Mouse (Mus musculus) heart, embryonic 14.5 days (tissue): ENCODE measurements at regions not wholly inside any gene's neighbourhood (a gene's known extent, or its start where the extent isn't known, plus 50 kb on each side); places are given as distances from the start of the nearest gene placed in this dataset.
A peak's percentile ranks its signal among the peaks of the same experiment; 100 is the strongest.

Experiments used
- ATAC-seq: fragments of 200-750 bp; cut with Nextera tagmentation; 2 replicates; pipeline ENCODE4 v1.8.0; 2017; ENCODE audit warnings: low read depth, moderate TSS enrichment; ENCODE audit not compliant: insufficient number of reproducible peaks, insufficient read depth, low FRiP score
- H3K27ac ChIP-seq, 2 experiments: fragments of 200-500 bp in 1 of 2; fragments of 300-500 bp in 1 of 2; sonication (generic) in 1 of 2; replicated peaks in 1 of 2; 2 replicates each; pipeline ENCODE4 v1.5.1; 2012 to 2014; ENCODE audit warnings: low read depth in 2 of 2, low read length in 2 of 2, control low read depth in 1 of 2, mild to moderate bottlenecking in 1 of 2, mixed read lengths in 1 of 2; ENCODE audit not compliant: control insufficient read depth in 1 of 2, insufficient read depth in 1 of 2
- H3K27me3 ChIP-seq: fragments of 300-500 bp; sonication (generic); 2 replicates; pipeline ENCODE4 v1.6.1; 2014; ENCODE audit warnings: mild to moderate bottlenecking, low read length, control low read depth; ENCODE audit not compliant: control insufficient read depth, insufficient read depth
- H3K36me3 ChIP-seq: fragments of 300-500 bp; sonication (generic); 2 replicates; pipeline ENCODE4 v1.6.1; 2014; ENCODE audit warnings: mild to moderate bottlenecking, control low read depth, low read length, mixed read lengths; ENCODE audit not compliant: control insufficient read depth, insufficient read depth
- H3K4me1 ChIP-seq, 2 experiments: fragments of 200-500 bp in 1 of 2; fragments of 300-500 bp in 1 of 2; sonication (generic) in 1 of 2; 2 replicates each; pipeline ENCODE4 v1.6.1; 2012 to 2014; ENCODE audit warnings: low read length in 2 of 2, control low read depth in 1 of 2, mixed read lengths in 1 of 2; ENCODE audit not compliant: control insufficient read depth in 2 of 2, insufficient read depth in 2 of 2
- H3K4me2 ChIP-seq: fragments of 300-500 bp; sonication (generic); 2 replicates; pipeline ENCODE4 v1.6.1; 2014; ENCODE audit warnings: mild to moderate bottlenecking, low read length
- H3K4me3 ChIP-seq, 2 experiments: fragments of 200-500 bp in 1 of 2; fragments of 300-500 bp in 1 of 2; sonication (generic) in 1 of 2; 2 replicates each; pipeline ENCODE4 v1.5.1; 2012 to 2014; ENCODE audit warnings: low read length in 2 of 2, mild to moderate bottlenecking in 2 of 2, control low read depth in 1 of 2, low read depth in 1 of 2, moderate library complexity in 1 of 2; ENCODE audit not compliant: control insufficient read depth in 1 of 2, insufficient read depth in 1 of 2
- H3K9ac ChIP-seq: fragments of 300-500 bp; sonication (generic); 2 replicates; pipeline ENCODE4 v1.6.1; 2014; ENCODE audit warnings: mild to moderate bottlenecking, low read length
- H3K9me3 ChIP-seq: fragments of 300-500 bp; sonication (generic); 2 replicates; pipeline ENCODE4 v1.6.1; 2016; ENCODE audit warnings: low read length, control low read depth; ENCODE audit not compliant: control insufficient read depth
- WGBS: fragments of 180-500 bp; shearing (Covaris S2); extraction: QIAGEN DNeasy Blood & Tissue Kit; methylation state at CpG from one replicate; pipeline ENCODE4 v1.1.7; 2014; 5-methylcytosine and 5-hydroxymethylcytosine counted together

DNA sequence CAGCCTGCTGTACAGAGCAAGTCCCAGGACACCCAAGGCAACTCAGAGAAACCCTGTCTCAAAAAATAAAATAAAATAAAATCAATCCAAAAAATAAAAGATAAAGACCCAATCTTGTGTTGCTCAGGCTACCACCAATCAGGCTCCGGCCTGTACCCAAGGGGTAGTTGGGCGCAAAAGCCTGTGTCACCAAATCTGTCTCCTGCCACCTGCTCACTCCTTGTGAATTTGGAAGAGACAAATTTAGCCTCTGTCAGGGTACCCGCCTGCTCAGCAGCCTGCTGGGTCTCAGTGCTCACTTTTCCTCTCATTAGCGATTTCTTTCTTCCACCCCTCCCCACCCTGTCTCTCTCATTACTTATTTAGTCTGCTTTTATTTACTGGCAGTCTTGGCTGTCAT, 54.6 kb downstream of the Sox4 start:
- Histone ChIP-seq H3K9me3 (peaks cover 6% of the 10 kb centered on the region; the same call in 1 of the 2 replicates), H3K9ac (no peak overlapping the region), H3K4me2 (no peak overlapping the region), H3K27me3 (no peaks in the 10 kb centered on the region), H3K36me3 (no peaks in the 10 kb centered on the region), H3K4me3 (no peak overlapping the region), H3K4me1 (no peaks in the 10 kb centered on the region), H3K27ac (no peak overlapping the region)
- WGBS, result 79% methylated on average over 4 of the region's 4 CpGs
- no peak for ATAC-seq

DNA sequence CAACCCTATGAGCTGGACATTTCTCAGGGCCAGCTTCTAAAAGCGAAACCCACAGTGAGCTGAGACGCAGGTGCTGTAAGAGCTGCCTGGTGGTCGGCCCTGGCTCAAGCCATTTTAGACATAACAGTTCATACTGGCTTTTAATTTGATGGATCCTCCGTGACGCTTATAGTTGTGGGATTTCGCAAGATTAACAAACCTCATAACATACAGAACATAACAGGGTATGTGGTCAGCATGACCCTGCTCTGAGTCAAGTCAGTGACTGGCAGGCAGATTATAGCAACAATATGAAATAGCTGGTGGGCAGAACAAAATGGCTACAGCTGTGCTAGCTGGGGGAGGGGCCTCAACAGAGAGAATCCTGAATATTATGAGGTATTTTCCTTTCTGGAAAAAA, 60.6 kb downstream of the Sox4 start:
- Histone ChIP-seq H3K36me3 (no peaks in the 10 kb centered on the region), H3K4me1 (no peaks in the 10 kb centered on the region), H3K9me3 (peaks cover 6% of the 10 kb centered on the region; the same call in 1 of the 2 replicates), H3K27ac (no peak overlapping the region), H3K27me3 (0 out of 2 replicates have a peak, but pooled peaks cover 6% of the 10 kb centered on the region), H3K4me2 (no peak overlapping the region), H3K4me3 (no peak overlapping the region), H3K9ac (no peak overlapping the region)
- 90% methylated on average over 6 of the region's 6 CpGs for WGBS
- ATAC-seq, result no peak

DNA sequence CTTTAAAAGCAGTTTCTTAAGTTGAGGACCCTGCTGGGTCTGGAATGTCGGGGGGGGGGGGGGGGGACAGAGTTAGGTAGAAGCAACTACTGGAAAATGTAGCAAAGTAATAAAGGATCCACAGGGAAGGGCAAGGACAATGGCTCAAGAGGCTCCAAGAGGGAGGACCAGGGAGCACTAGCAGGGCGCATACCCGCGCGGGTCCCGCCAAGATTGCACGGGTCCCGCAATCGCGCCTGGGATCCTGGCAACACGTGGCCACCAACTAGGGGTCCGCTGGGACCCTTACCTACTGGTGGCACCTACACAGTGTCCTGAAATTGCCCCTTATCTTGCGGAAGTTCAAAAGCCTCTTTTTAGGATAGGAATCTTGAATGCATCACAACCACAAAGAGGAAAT, 66.4 kb downstream of the Sox4 start:
- H3K4me3 ChIP-seq, result peak overlapping the region in 1 of 2 experiments; percentile 10; a peak in 1 of 4 replicates
- peaks cover 8 to 10% of the 10 kb centered on the region in 2 experiments; a peak in 3 of 4 replicates for H3K4me1 ChIP-seq
- peak overlapping the region; percentile 45 for H3K4me2 ChIP-seq
- ATAC-seq, result no peak
- H3K36me3 ChIP-seq, result no peaks in the 10 kb centered on the region
- peaks cover 28% of the 10 kb centered on the region for H3K27me3 ChIP-seq
- no peak overlapping the region for H3K9ac ChIP-seq
- 12% methylated on average over 13 of the region's 13 CpGs for WGBS
- H3K9me3 ChIP-seq, result no peaks in the 10 kb centered on the region
- H3K27ac ChIP-seq, result no peak overlapping the region

DNA sequence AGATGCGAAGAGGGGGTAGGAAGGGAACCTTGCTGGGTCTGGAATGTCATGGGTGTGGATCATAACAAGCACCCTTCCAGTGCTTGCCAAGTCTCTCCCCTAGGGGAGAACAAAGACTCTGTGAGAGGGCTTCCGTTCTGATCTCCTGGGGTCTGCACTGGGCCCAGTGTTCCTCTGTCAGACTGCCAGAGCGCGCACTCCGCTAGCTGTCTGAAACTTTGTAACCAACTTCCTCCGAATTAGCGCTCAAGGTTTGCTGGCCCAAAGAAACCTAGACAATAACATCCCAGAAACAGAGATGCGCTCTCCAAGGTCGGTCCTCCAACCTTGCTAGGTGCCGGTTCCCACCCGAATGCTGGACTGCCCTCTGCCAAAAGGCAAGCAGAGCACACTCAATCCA, 66.8 kb downstream of the Sox4 start:
- WGBS, result 8% methylated on average over 11 of the region's 11 CpGs
- peaks cover 8 to 13% of the 10 kb centered on the region in 2 experiments; a peak in 3 of 4 replicates for H3K4me1 ChIP-seq
- peak overlapping the region in 1 of 2 experiments; percentile 10; a peak in 1 of 4 replicates for H3K4me3 ChIP-seq
- no peak for ATAC-seq
- H3K9ac ChIP-seq, result no peak overlapping the region
- no peak overlapping the region for H3K27ac ChIP-seq
- H3K4me2 ChIP-seq, result peak overlapping the region; percentile 45
- H3K9me3 ChIP-seq, result no peaks in the 10 kb centered on the region
- H3K27me3 ChIP-seq, result peaks cover 28% of the 10 kb centered on the region
- H3K36me3 ChIP-seq, result no peaks in the 10 kb centered on the region

DNA sequence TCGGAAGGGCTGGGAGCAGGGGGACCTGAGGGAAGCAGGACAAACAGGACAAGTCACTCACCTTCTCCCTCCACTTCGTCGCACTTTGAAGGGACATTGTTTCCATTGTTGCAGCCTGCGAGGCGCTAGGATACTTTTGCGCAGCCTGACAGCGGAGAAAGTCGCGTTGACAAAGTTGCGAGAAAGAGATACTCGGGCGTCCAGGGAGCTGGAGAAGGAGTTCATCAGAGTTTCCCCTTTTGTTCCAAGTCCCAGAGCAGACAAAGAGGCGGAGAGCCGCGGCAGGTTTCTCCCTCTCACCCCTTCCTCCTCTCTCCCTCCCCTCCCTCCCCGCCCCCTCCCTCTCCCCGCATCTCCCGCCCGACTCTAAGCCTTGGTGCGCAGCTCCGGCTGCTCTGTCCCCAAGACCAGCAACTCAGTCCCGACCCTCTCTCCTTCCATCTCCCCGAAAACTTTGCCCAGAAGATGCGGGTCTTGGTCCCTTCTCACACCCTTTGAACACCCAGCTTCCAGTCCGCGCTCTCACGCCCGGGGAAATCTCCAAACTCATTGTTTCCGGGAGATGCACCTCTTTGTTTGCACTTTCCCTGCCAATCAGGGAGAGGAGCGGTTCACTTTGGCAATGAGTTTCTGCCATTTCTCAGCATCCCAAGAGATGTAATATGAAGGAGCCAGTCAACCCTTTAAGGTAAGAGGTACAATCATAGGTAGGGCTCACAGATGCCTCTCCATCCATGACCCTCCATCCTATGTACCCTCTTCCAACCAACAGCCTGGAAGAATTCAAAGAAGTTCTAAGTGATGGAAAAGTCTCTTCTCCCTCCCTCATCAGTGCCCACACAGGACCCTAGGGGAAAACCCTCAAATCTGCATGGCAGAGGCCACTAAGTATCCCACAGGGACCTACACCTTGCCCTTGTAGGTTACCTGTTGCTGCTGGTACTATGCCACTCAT, 68.2 kb downstream of the Sox4 start:
- Histone ChIP-seq H3K36me3 (no peaks in the 10 kb centered on the region), H3K9me3 (no peaks in the 10 kb centered on the region), H3K27ac (no peak overlapping the region), H3K27me3 (peaks cover 28% of the 10 kb centered on the region), H3K4me1 (peaks cover 8 to 13% of the 10 kb centered on the region in 2 experiments; a peak in 3 of 4 replicates), H3K9ac (peak overlapping the region; percentile 76), H3K4me2 (peak overlapping the region; percentile 78), H3K4me3 (peak overlapping the region; percentile 54 to 58)
- no peak for ATAC-seq
- WGBS, result 2% methylated on average over 29 of the region's 30 CpGs

DNA sequence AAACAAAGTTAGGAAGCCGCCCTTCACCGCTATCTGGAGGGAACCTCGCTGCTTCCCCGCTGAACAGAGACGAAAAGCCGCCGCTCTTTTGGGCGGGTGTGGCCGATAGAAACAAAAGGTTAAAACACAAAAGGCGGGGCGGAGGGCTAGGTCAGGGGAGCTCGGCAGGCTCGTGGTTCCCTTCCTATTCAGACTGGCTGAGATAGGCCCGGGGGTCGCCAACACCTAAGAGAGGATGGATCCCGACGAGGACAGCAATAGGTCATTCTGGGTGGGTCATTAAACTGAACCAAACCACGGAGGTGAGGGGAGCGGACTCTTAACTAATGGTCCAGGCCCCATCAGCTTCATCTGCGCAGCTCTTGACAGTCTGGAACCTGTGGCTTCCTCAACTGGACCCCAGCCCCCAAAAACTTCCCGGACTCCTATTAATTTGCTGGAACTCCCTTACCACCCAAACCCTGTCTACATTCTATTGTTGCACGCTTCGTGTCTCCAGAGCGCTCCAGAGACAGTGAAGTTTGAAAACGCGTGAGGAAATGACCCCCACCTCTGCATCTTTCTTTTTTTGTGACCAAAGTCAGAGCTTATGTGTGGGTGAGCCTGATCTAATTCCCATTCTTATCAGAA, 69.2 kb downstream of the Sox4 start:
- Histone ChIP-seq H3K4me2 (peak overlapping the region; percentile 78), H3K9ac (peak overlapping the region; percentile 76), H3K9me3 (no peaks in the 10 kb centered on the region), H3K27ac (no peak overlapping the region), H3K4me3 (peak overlapping the region; percentile 54 to 58), H3K36me3 (no peaks in the 10 kb centered on the region), H3K27me3 (peaks cover 28% of the 10 kb centered on the region), H3K4me1 (peaks cover 8 to 13% of the 10 kb centered on the region in 2 experiments; a peak in 3 of 4 replicates)
- WGBS, result 2% methylated on average over 26 of the region's 26 CpGs
- no peak for ATAC-seq

DNA sequence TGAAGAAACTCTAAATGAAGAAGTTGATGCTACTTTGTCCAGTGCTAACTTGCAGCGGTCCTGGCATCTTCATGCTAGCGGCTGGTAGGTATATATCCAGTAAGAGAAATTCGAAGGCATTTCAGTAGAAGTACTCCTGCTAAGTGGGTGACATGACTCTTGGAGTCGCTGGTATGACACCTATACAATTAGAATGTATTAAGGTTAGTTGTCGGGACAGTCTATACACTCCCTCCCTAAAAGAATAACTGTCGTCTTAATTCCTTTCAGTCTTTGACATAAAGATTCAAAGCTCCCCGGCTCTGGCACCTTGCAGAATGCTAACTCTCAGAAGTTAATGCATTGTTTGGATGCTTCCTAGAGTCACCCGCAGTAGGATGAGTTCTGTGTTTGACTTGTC, 70.1 kb downstream of the Sox4 start:
- 59% methylated on average over 8 of the region's 8 CpGs for WGBS

More for the DNA sequence above, 70.1 kb downstream of the Sox4 start:
- no peak for ATAC-seq
- peak overlapping the region; percentile 78 for H3K4me2 ChIP-seq
- no peak overlapping the region for H3K9ac ChIP-seq
- no peaks in the 10 kb centered on the region for H3K9me3 ChIP-seq
- no peak overlapping the region for H3K27ac ChIP-seq
- H3K4me3 ChIP-seq, result peak overlapping the region; percentile 15 to 54; a peak in 3 of 4 replicates
- H3K27me3 ChIP-seq, result peaks cover 27% of the 10 kb centered on the region
- H3K4me1 ChIP-seq, result peaks cover 11 to 13% of the 10 kb centered on the region in 2 experiments; a peak in 3 of 4 replicates
- no peaks in the 10 kb centered on the region for H3K36me3 ChIP-seq
